Comparison of ENCODE assay signal across 20 mouse cellular contexts in the genomic region with DNA sequence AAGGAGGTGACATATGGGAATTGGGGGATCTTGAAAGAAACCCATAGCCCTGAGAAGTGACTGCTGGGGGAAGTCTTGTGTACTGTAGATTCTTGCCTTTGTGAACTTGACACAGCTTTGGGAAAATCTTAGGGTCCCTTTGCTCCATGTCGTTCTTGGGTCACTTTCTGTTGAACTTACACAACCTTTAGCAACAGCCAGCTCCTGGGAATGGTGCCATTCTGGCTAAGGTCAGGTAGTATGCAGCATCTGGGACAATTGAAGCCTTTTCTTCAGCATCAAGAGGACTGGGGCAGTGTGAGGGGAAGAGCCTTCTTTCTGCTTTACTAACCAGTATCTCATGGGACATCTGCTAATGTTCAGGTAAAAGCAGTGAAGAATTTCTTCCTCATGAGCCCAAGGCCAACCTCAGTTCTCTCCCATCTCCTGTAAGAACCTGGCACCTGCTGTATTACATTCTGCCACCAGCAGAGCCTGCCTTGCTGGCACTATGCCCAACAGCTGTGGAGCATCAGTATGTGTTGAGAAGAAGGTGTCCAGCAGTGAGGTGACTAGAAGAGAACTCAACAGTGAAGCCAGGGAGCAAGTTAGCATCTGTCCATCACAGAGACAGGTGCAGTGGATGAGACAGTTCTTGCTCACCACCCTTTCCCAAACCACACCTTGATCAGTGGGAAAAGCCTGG.
DNase-seq lines count a peak whose midpoint lies in the region; ATAC-seq and TF ChIP-seq lines count a peak whose summit lies in the region.
"Had no signal": no experiment of that assay in that cellular context is flagged by ENCODE, and none has a peak within 500 bp of the region (broad histone marks: within the 10 kb centered on the region; RNA-seq: fewer than 3 reads in every experiment).

No protein-coding gene starts in this region.

- DNase-seq in adrenal gland, postnatal 10 days, result peak; percentile 52
- DNase-seq in adrenal gland, adult 18-20 months (ENCODE audit: low spot score in 2 of 2), result no peak
- peak; percentile 30 for DNase-seq in kidney, postnatal 10 days
- no peak for DNase-seq in lung, postnatal 0 days (ENCODE audit: low spot score)
- no peak for DNase-seq in lung, postnatal 36 days
- DNase-seq in thymus, postnatal 25 days, result peak; percentile 3
- DNase-seq in thymus, postnatal 0 days (ENCODE audit: low spot score), result no peak
- DNase-seq: cerebellum, adult 11 months; midbrain, embryonic 14.5 days had no signal

- no peak overlapping the region for H3K4me2 ChIP-seq in kidney, embryonic 16.5 days (replicated peaks; ENCODE audit: low read depth, low read length)
- H3K4me2 ChIP-seq in lung, postnatal 0 days (replicated peaks; ENCODE audit: low read depth, low read length), result no peak overlapping the region
- H3K4me2 ChIP-seq: embryonic facial prominence, embryonic 12.5 days; hindbrain, embryonic 12.5 days; limb, embryonic 12.5 days; lung, embryonic 15.5 days; neural tube, embryonic 13.5 days had no signal

- 61% methylated on average over 1 of the region's 1 CpGs for WGBS in kidney, embryonic 16.5 days
- 59% methylated on average over 1 of the region's 1 CpGs for WGBS in lung, postnatal 0 days

- no peak overlapping the region for H3K4me3 ChIP-seq in kidney, embryonic 16.5 days (ENCODE audit: low read length)
- no peak overlapping the region for H3K4me3 ChIP-seq in lung, postnatal 0 days (ENCODE audit: low read depth, low read length)
- H3K4me3 ChIP-seq: embryonic facial prominence, embryonic 12.5 days; hindbrain, embryonic 12.5 days; limb, embryonic 12.5 days; lung, embryonic 15.5 days; neural tube, embryonic 13.5 days had no signal

- TF ChIP-seq CTCF in lung, postnatal 0 days (IDR thresholded peaks at IDR 0.05), result 0 out of 2 replicates have a peak, but pooled peaks have one; percentile 3

- no peaks in the 10 kb centered on the region for H3K36me3 ChIP-seq in kidney, embryonic 16.5 days (ENCODE audit: insufficient read depth, low read length)
- no peaks in the 10 kb centered on the region for H3K36me3 ChIP-seq in lung, postnatal 0 days (ENCODE audit: insufficient read depth, low read length)
- H3K36me3 ChIP-seq: embryonic facial prominence, embryonic 12.5 days; hindbrain, embryonic 12.5 days; limb, embryonic 12.5 days; lung, embryonic 15.5 days had no signal

- no peak for ATAC-seq in kidney, embryonic 16.5 days (ENCODE audit: low FRiP score, low TSS enrichment)
- no peak for ATAC-seq in lung, postnatal 0 days
- ATAC-seq: CD4-positive, CD25-positive, alpha-beta regulatory T cell, adult 4 months; inflammation-experienced regulatory T-cells, adult 6 months had no signal

- TF ChIP-seq EP300 in lung, postnatal 0 days (IDR thresholded peaks at IDR 0.05), result no peak

- no peak overlapping the region for H3K9ac ChIP-seq in kidney, embryonic 16.5 days (replicated peaks; ENCODE audit: low read length)
- H3K9ac ChIP-seq in lung, postnatal 0 days (replicated peaks; ENCODE audit: low read depth), result no peak overlapping the region
- H3K9ac ChIP-seq: embryonic facial prominence, embryonic 12.5 days; hindbrain, embryonic 12.5 days; limb, embryonic 12.5 days; liver, embryonic 14.5 days; lung, embryonic 15.5 days; neural tube, embryonic 13.5 days had no signal

- H3K27ac ChIP-seq in kidney, embryonic 16.5 days (ENCODE audit: low read length), result no peak overlapping the region
- H3K27ac ChIP-seq in lung, postnatal 0 days (ENCODE audit: low read length), result no peak overlapping the region
- H3K27ac ChIP-seq: embryonic facial prominence, embryonic 12.5 days; hindbrain, embryonic 12.5 days; kidney, postnatal 0 days; limb, embryonic 12.5 days; liver, embryonic 14.5 days; lung, embryonic 15.5 days; neural tube, embryonic 13.5 days; stomach, postnatal 0 days had no signal

- H3K4me1 ChIP-seq in kidney, embryonic 16.5 days (ENCODE audit: insufficient read depth, low read length), result peaks cover 11% of the 10 kb centered on the region; the same call in 1 of the 2 replicates
- no peaks in the 10 kb centered on the region for H3K4me1 ChIP-seq in lung, postnatal 0 days (ENCODE audit: insufficient read depth, low read depth, low read length)
- H3K4me1 ChIP-seq: lung, embryonic 15.5 days had no signal

- no peaks in the 10 kb centered on the region for H3K9me3 ChIP-seq in kidney, embryonic 16.5 days (ENCODE audit: low read length)
- H3K9me3 ChIP-seq in lung, postnatal 0 days (ENCODE audit: low read length), result no peaks in the 10 kb centered on the region
- H3K9me3 ChIP-seq: embryonic facial prominence, embryonic 12.5 days; hindbrain, embryonic 12.5 days; limb, embryonic 12.5 days; lung, embryonic 15.5 days; neural tube, embryonic 13.5 days had no signal

- H3K27me3 ChIP-seq in kidney, embryonic 16.5 days (ENCODE audit: insufficient read depth, low read length), result no peaks in the 10 kb centered on the region
- H3K27me3 ChIP-seq in lung, postnatal 0 days (replicated peaks; ENCODE audit: insufficient read depth, low read length), result no peaks in the 10 kb centered on the region
- H3K27me3 ChIP-seq: embryonic facial prominence, embryonic 12.5 days; hindbrain, embryonic 12.5 days; limb, embryonic 12.5 days; lung, embryonic 15.5 days; neural tube, embryonic 13.5 days had no signal

Comparison
In these comparisons a context has a peak if more than half of its experiments do, and no peak if none do; other contexts are left out.
1. DNase-seq: peak in adrenal gland, postnatal 10 days (single experiment), kidney, postnatal 10 days (single experiment) and thymus, postnatal 25 days (single experiment); none in adrenal gland, adult 18-20 months (0 of 2), lung, postnatal 0 days (single experiment), lung, postnatal 36 days (single experiment) and thymus, postnatal 0 days (single experiment).